Mouse (Mus musculus) thymus, adult 2 months (tissue): ENCODE data around the gene Inpp5k. TPM values are rescaled to one million over a fixed set of nuclear protein-coding genes. Genes with fewer than 3 reads are reported as not detected.

Experiments used
- DNase-seq: peaks from one replicate; pipeline ENCODE4 v3.0.0; 2021
- H3K27ac ChIP-seq: fragments of 200-500 bp; 2 replicates; pipeline ENCODE4 v1.5.1; 2012; ENCODE audit warnings: low read length, control low read depth; ENCODE audit not compliant: control insufficient read depth, insufficient read depth
- H3K27me3 ChIP-seq: fragments of 200-500 bp; 2 replicates; pipeline ENCODE4 v1.6.1; 2012; ENCODE audit warnings: mild to moderate bottlenecking, low read length, moderate library complexity, mixed read lengths; ENCODE audit not compliant: control insufficient read depth, insufficient read depth
- H3K36me3 ChIP-seq: fragments of 200-500 bp; 2 replicates; pipeline ENCODE4 v1.6.1; 2012; ENCODE audit warnings: mild to moderate bottlenecking, low read length, moderate library complexity; ENCODE audit not compliant: control insufficient read depth, insufficient read depth
- H3K4me1 ChIP-seq: fragments of 200-500 bp; replicated peaks from 2 replicates; pipeline ENCODE4 v1.6.1; 2012; ENCODE audit warnings: low read length; ENCODE audit not compliant: control insufficient read depth, insufficient read depth
- H3K4me3 ChIP-seq: fragments of 200-500 bp; 2 replicates; pipeline ENCODE4 v1.5.1; 2012; ENCODE audit warnings: mild to moderate bottlenecking, low read length, control low read depth, moderate library complexity; ENCODE audit not compliant: control insufficient read depth, insufficient read depth
- CTCF ChIP-seq: fragments of 200-500 bp; IDR thresholded peaks from 2 replicates; pipeline ENCODE4 v1.5.1; 2012; ENCODE audit warnings: mild to moderate bottlenecking, control low read depth, low read length, moderate library complexity, borderline replicate concordance; ENCODE audit not compliant: control insufficient read depth, poor library complexity, insufficient read depth; ENCODE audit errors: extremely low read depth
- POLR2A ChIP-seq: fragments of 200-500 bp; IDR thresholded peaks from 2 replicates; pipeline ENCODE4 v1.6.1; 2012; ENCODE audit warnings: mild to moderate bottlenecking, low read length, control low read depth, moderate library complexity; ENCODE audit not compliant: control insufficient read depth, poor library complexity, insufficient read depth; ENCODE audit errors: extremely low read depth
- WGBS: fragments of 180-500 bp; shearing (Covaris S2); methylation state at CpG from one replicate; pipeline ENCODE4 v1.1.7; 2018; 5-methylcytosine and 5-hydroxymethylcytosine counted together
- polyA plus RNA-seq: library from polyadenylated mRNA; depleted of rRNA; stranded (reverse); fragments of >200 nt; gene quantifications from 2 replicates; pipeline ENCODE4 v1.2.3, GENCODE M21; 2012

Inpp5k gene
- polyA plus RNA-seq, 1 experiment, result 164 TPM

DNA sequence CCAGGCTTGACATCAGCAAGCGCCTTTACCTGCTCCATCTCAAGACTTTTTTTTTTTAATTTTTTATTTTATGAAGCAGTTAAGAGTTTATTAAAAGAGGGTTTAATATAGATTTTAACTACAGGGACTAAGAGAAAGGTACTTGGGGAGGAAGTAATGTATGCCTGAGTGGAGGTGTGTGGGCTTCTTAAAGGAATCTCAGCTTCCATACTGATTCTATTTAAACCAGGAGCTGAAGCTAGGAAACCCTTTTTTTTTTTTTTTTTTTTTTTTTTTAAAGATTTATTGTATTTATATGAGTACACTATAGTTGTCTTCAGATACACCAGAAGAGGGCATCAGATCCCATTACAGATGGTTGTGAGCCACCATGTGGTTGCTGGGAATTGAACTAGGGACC lies 16.0 kb upstream of the Inpp5k start:
- Histone ChIP-seq H3K4me3 (no peak overlapping the region), H3K4me1 (no peaks in the 10 kb centered on the region), H3K27me3 (no peaks in the 10 kb centered on the region), H3K36me3 (peaks cover 46% of the 10 kb centered on the region), H3K27ac (no peak overlapping the region)
- no peak for TF ChIP-seq POLR2A
- WGBS, result 100% methylated on average over 1 of the region's 1 CpGs
- no peak for DNase-seq

GRCm38 (mm10) chr11:75615556-75615955 lies 15.2 kb upstream of the Inpp5k start:
- peaks cover 47% of the 10 kb centered on the region for H3K36me3 ChIP-seq
- H3K27ac ChIP-seq, result no peak overlapping the region
- no peak for DNase-seq
- no peak overlapping the region for H3K4me3 ChIP-seq
- no peaks in the 10 kb centered on the region for H3K4me1 ChIP-seq
- TF ChIP-seq POLR2A (no peak), CTCF (no peak)
- WGBS, result 95% methylated on average over 2 of the region's 2 CpGs
- no peaks in the 10 kb centered on the region for H3K27me3 ChIP-seq

DNA sequence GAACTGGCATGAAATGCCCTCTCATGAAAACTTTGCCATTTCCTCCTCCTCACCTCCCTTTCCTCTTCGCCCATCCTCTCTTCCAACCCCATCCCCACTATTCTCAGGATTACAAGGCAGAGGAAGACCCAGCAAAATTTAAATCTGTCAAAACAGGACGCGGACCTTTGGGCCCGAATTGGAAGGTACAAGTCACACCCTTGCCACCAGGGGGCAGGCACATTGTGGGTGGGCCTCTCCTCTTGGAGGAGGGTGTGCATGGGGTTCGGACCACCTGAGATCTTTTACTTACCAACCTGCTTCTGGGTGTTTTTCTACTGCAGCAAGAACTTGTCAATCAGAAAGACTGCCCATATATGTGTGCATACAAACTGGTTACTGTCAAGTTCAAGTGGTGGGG lies 11.7 kb upstream of the Inpp5k start:
- TF ChIP-seq POLR2A (no peak), CTCF (peak; percentile 73; the same call in 1 of the 2 replicates)
- peak; percentile 60 for DNase-seq
- 84% methylated on average over 5 of the region's 5 CpGs for WGBS

GRCm38 (mm10) chr11:75620136-75620780 lies 10.5 kb upstream of the Inpp5k start:
- no peak for TF ChIP-seq POLR2A
- no peak for TF ChIP-seq CTCF
- Histone ChIP-seq H3K4me3 (no peak overlapping the region), H3K4me1 (peaks cover 18% of the 10 kb centered on the region), H3K36me3 (peaks cover 39% of the 10 kb centered on the region), H3K27me3 (no peaks in the 10 kb centered on the region), H3K27ac (no peak overlapping the region)
- WGBS, result 96% methylated on average over 12 of the region's 12 CpGs
- DNase-seq, result no peak

More for the DNA sequence above, 11.7 kb upstream of the Inpp5k start:
- no peak overlapping the region for H3K4me3 ChIP-seq
- H3K4me1 ChIP-seq, result peaks cover 13% of the 10 kb centered on the region
- H3K27me3 ChIP-seq, result no peaks in the 10 kb centered on the region
- no peak overlapping the region for H3K27ac ChIP-seq
- H3K36me3 ChIP-seq, result peaks cover 34% of the 10 kb centered on the region

- WGBS, result 93% methylated on average over 2 of the region's 2 CpGs
- no peak for DNase-seq
- Histone ChIP-seq H3K4me1 (peaks cover 18% of the 10 kb centered on the region), H3K27me3 (no peaks in the 10 kb centered on the region), H3K4me3 (no peak overlapping the region), H3K27ac (no peak overlapping the region), H3K36me3 (peaks cover 46% of the 10 kb centered on the region)
- TF ChIP-seq POLR2A (no peak), CTCF (no peak)
Observed at GRCm38 (mm10) chr11:75621426-75621825, 9.4 kb upstream of the Inpp5k start.

- DNase-seq, result peak; percentile 60
- WGBS, result 39% methylated on average over 2 of the region's 2 CpGs
- Histone ChIP-seq H3K27ac (peak overlapping the region; percentile 91), H3K36me3 (peaks cover 52% of the 10 kb centered on the region), H3K27me3 (no peaks in the 10 kb centered on the region), H3K4me3 (no peak overlapping the region), H3K4me1 (peaks cover 18% of the 10 kb centered on the region)
- no peak for TF ChIP-seq CTCF
- no peak for TF ChIP-seq POLR2A
Observed at GRCm38 (mm10) chr11:75622588-75623329, 8.0 kb upstream of the Inpp5k start.

- peaks cover 18% of the 10 kb centered on the region for H3K4me1 ChIP-seq
- TF ChIP-seq CTCF (no peak), POLR2A (no peak)
Observed at GRCm38 (mm10) chr11:75624102-75624554, 6.7 kb upstream of the Inpp5k start.

More at GRCm38 (mm10) chr11:75624102-75624554, 6.7 kb upstream of the Inpp5k start:
- H3K4me3 ChIP-seq, result no peak overlapping the region
- H3K27ac ChIP-seq, result peak overlapping the region; percentile 82
- no peak for DNase-seq
- H3K36me3 ChIP-seq, result peaks cover 56% of the 10 kb centered on the region
- 80% methylated on average over 2 of the region's 2 CpGs for WGBS
- H3K27me3 ChIP-seq, result no peaks in the 10 kb centered on the region
